In the genomic region with DNA sequence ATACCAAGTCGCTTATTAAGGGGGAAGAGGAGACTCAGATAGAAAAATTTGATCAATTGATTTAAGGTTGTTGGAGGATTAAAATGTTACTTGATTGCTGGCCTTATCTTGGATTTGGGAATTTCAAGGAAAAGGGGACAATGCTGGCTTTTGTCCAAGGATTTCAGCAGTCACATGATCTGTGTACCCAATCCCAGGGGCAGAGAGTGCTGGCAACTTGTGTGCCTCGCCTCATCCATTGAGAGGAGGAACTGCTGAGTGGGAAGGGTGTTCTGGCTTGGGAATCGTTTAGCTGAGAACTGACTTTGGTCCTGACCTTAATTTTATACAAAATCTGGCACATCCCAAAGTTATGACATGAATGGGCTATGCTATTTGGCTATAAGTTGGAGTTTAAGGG, we compare ENCODE assay signal across 11 mouse cellular contexts.
DNase-seq lines count a peak whose midpoint lies in the region; ATAC-seq and TF ChIP-seq lines count a peak whose summit lies in the region.
"Had no signal": no experiment of that assay in that cellular context is flagged by ENCODE, and none has a peak within 500 bp of the region (broad histone marks: within the 10 kb centered on the region; RNA-seq: fewer than 3 reads in every experiment).

No protein-coding gene starts in this region.

- ATAC-seq in heart, embryonic 16.5 days (replicated peaks; ENCODE audit: extremely low read depth, insufficient read depth, low FRiP score): no peak; the same call in 1 of the 2 replicates
- ATAC-seq in forebrain, embryonic 15.5 days (replicated peaks): peak; percentile 61

- no peaks in the 10 kb centered on the region for H3K36me3 ChIP-seq in heart, embryonic 16.5 days (ENCODE audit: control insufficient read depth, insufficient read depth)
- H3K36me3 ChIP-seq in forebrain, embryonic 15.5 days: no peaks in the 10 kb centered on the region

- peak overlapping the region; percentile 58 for H3K27ac ChIP-seq in heart, embryonic 16.5 days (ENCODE audit: low read length)
- H3K27ac ChIP-seq in forebrain, embryonic 15.5 days (replicated peaks): no peak overlapping the region
- H3K27ac ChIP-seq: heart, adult 2 months; macrophage had no signal

- no peaks in the 10 kb centered on the region for H3K27me3 ChIP-seq in heart, embryonic 16.5 days (ENCODE audit: control insufficient read depth, insufficient read depth, low read length)
- no peaks in the 10 kb centered on the region for H3K27me3 ChIP-seq in forebrain, embryonic 15.5 days

- no peak for TF ChIP-seq POLR2A in lung, adult 2 months (IDR thresholded peaks at IDR 0.05; ENCODE audit: borderline replicate concordance, extremely low read depth, low read depth, low read length)

- no peak overlapping the region for H3K4me3 ChIP-seq in heart, embryonic 16.5 days (ENCODE audit: low read length)
- H3K4me3 ChIP-seq in lung, adult 2 months (replicated peaks; ENCODE audit: extremely low read depth, low read depth, low read length): no peak overlapping the region
- no peak overlapping the region for H3K4me3 ChIP-seq in forebrain, embryonic 15.5 days
- H3K4me3 ChIP-seq: erythroblast, embryonic 14.5 days; heart, adult 2 months had no signal

- H3K4me2 ChIP-seq in heart, embryonic 16.5 days (ENCODE audit: low read depth, low read length): no peak overlapping the region
- no peak overlapping the region for H3K4me2 ChIP-seq in forebrain, embryonic 15.5 days (replicated peaks)

- 38% methylated on average over 3 of the region's 3 CpGs for WGBS in heart, embryonic 16.5 days
- WGBS in lung, adult 2 months: 31% methylated on average over 3 of the region's 3 CpGs
- 33% methylated on average over 3 of the region's 3 CpGs for WGBS in forebrain, embryonic 15.5 days

- H3K9ac ChIP-seq in heart, embryonic 16.5 days (ENCODE audit: low read length): no peak overlapping the region
- H3K9ac ChIP-seq in forebrain, embryonic 15.5 days (replicated peaks): no peak overlapping the region

- DNase-seq in heart, postnatal 14 days: no peak
- peak; percentile 49 for DNase-seq in lung, postnatal 10 days
- no peak for DNase-seq in lung, adult 2 months
- peak; percentile 47 for DNase-seq in lung, postnatal 36 days
- DNase-seq in urinary bladder, postnatal 25 days (ENCODE audit: low spot score): no peak
- DNase-seq: cerebellum, adult 11-12 months; heart, adult 2 months had no signal

- H3K9me3 ChIP-seq in heart, embryonic 16.5 days (replicated peaks; ENCODE audit: control insufficient read depth, low read length): no peaks in the 10 kb centered on the region
- H3K9me3 ChIP-seq in forebrain, embryonic 15.5 days: no peaks in the 10 kb centered on the region

- peaks cover 42% of the 10 kb centered on the region for H3K4me1 ChIP-seq in heart, embryonic 16.5 days (ENCODE audit: control insufficient read depth, insufficient read depth, low read length)
- H3K4me1 ChIP-seq in lung, adult 2 months (ENCODE audit: control insufficient read depth, insufficient read depth, low read length): peaks cover 33% of the 10 kb centered on the region
- peaks cover 14% of the 10 kb centered on the region for H3K4me1 ChIP-seq in forebrain, embryonic 15.5 days

- intact Hi-C loops in heart, postnatal 14 days (cut with DNase I): no loop called here

- no peak for TF ChIP-seq CTCF in lung, adult 2 months (IDR thresholded peaks at IDR 0.05; ENCODE audit: insufficient read depth, low read length)

Comparison
In these comparisons a context has a peak if more than half of its experiments do, and no peak if none do; other contexts are left out.
1. DNase-seq: peak in lung, postnatal 10 days (single experiment) and lung, postnatal 36 days (single experiment); none in heart, postnatal 14 days (0 of 2), lung, adult 2 months (single experiment) and urinary bladder, postnatal 25 days (single experiment).